Mouse (Mus musculus) right cerebral cortex, postnatal 10 days (tissue): Measurements from ENCODE around the gene Vmn2r59.
"Not testable (repeated sequence)": the region's sequence is repeated elsewhere in the genome, so short reads cannot be mapped to it uniquely, and the experiment has no call there.

ENCODE experiments used
- DNase-seq, 2 experiments: peaks; one replicate each; pipeline ENCODE4 v3.0.0; 2021; ENCODE audit warnings: low spot score in 2 of 2

The Vmn2r59 gene

GRCm38 (mm10) chr7:42058923-42059322, at the start of gene Vmn2r59:
Vmn2r59 (minus strand) TSS chr7:42059023.
- DNase-seq = no peak

- no peak for DNase-seq
Observed at GRCm38 (mm10) chr7:42107470-42107869, 48.6 kb upstream of the Vmn2r59 start, which contains the start of gene Vmn2r60. Vmn2r60 (plus strand) TSS chr7:42107770.

- DNase-seq = not testable (repeated sequence)
Observed at GRCm38 (mm10) chr7:42107061-42107460, 48.2 kb upstream of the Vmn2r59 start.
